25 mouse cellular contexts compared by ENCODE assay signal in genomic region chr15:88214286-88214685, GRCm38 (mm10).
"Had no signal": no experiment of that assay in that cellular context is flagged by ENCODE, and none has a peak within 500 bp of the region (broad histone marks: within the 10 kb centered on the region; RNA-seq: fewer than 3 reads in every experiment).

No protein-coding gene starts in this region.

- ATAC-seq: hindbrain, postnatal 0 days; intestine, embryonic 16.5 days had no signal

- H3K9me3 ChIP-seq: heart, embryonic 13.5 days; heart, embryonic 15.5 days; hindbrain, embryonic 13.5 days; hindbrain, embryonic 15.5 days; kidney, embryonic 15.5 days; limb, embryonic 10.5 days; limb, embryonic 12.5 days had no signal

- DNase-seq: gastrocnemius, postnatal 14 days; gastrocnemius, postnatal 36 days; heart, adult 2 months; heart, postnatal 14 days; heart, postnatal 36 days; kidney, adult 11 months; kidney, adult 2 months; kidney, adult 9 months; kidney, postnatal 14 days; kidney, postnatal 36 days; liver; liver, embryonic 13.5 days had no signal

- H3K27me3 ChIP-seq: heart, embryonic 15.5 days; hindbrain, embryonic 13.5 days; hindbrain, embryonic 15.5 days; kidney, embryonic 15.5 days; limb, embryonic 12.5 days; liver, embryonic 13.5 days had no signal

- H3K27ac ChIP-seq: heart, adult 2 months; heart, embryonic 13.5 days; heart, embryonic 15.5 days; hindbrain, embryonic 13.5 days; hindbrain, embryonic 15.5 days; hindbrain, postnatal 0 days; kidney, embryonic 15.5 days; kidney, postnatal 0 days; left cerebral cortex, adult 2 months; limb, embryonic 10.5 days; limb, embryonic 12.5 days; liver, embryonic 13.5 days had no signal

- H3K4me2 ChIP-seq: heart, embryonic 11.5 days; heart, embryonic 13.5 days; heart, embryonic 15.5 days; hindbrain, embryonic 13.5 days; hindbrain, embryonic 15.5 days; kidney, embryonic 15.5 days; limb, embryonic 12.5 days; liver, embryonic 11.5 days; liver, embryonic 13.5 days had no signal

- H3K36me3 ChIP-seq: heart, embryonic 13.5 days; heart, embryonic 15.5 days; hindbrain, embryonic 13.5 days; hindbrain, embryonic 15.5 days; kidney, embryonic 15.5 days; limb, embryonic 10.5 days; limb, embryonic 12.5 days; liver, embryonic 13.5 days had no signal

- H3K4me3 ChIP-seq: heart, adult 2 months; heart, embryonic 13.5 days; heart, embryonic 15.5 days; hindbrain, embryonic 13.5 days; hindbrain, embryonic 15.5 days; kidney, embryonic 15.5 days; left cerebral cortex, adult 2 months; limb, embryonic 10.5 days; limb, embryonic 12.5 days; liver, embryonic 13.5 days had no signal

- H3K9ac ChIP-seq: heart, embryonic 13.5 days; heart, embryonic 15.5 days; hindbrain, embryonic 13.5 days; hindbrain, embryonic 15.5 days; kidney, embryonic 15.5 days; limb, embryonic 12.5 days; liver, embryonic 13.5 days had no signal

- H3K4me1 ChIP-seq: heart, embryonic 13.5 days; heart, embryonic 15.5 days; hindbrain, embryonic 15.5 days; kidney, embryonic 15.5 days; limb, embryonic 12.5 days; liver, embryonic 13.5 days had no signal
